Mouse (Mus musculus) hindbrain, embryonic 15.5 days (tissue): Measurements from ENCODE around the gene Itprip. TPM values are rescaled to one million over a fixed set of nuclear protein-coding genes. Genes with fewer than 3 reads are reported as not detected.
"Not testable (repeated sequence)": the region's sequence is repeated elsewhere in the genome, so short reads cannot be mapped to it uniquely, and the experiment has no call there.

ENCODE experiments used
- ATAC-seq: fragments of 200-750 bp; cut with Nextera tagmentation; 2 replicates; pipeline ENCODE4 v1.8.0; 2017; ENCODE audit warnings: low read depth, moderate number of reproducible peaks, moderate TSS enrichment; ENCODE audit not compliant: low FRiP score
- H3K27ac ChIP-seq: fragments of 300-500 bp; sonication (generic); replicated peaks from 2 replicates; pipeline ENCODE4 v1.5.1; 2015; ENCODE audit warnings: mild to moderate bottlenecking, inconsistent platforms
- H3K27me3 ChIP-seq: fragments of 300-500 bp; sonication (generic); 2 replicates; pipeline ENCODE4 v1.6.1; 2015; ENCODE audit warnings: control low read depth, inconsistent platforms
- H3K36me3 ChIP-seq: fragments of 300-500 bp; sonication (generic); 2 replicates; pipeline ENCODE4 v1.6.1; 2015; ENCODE audit warnings: control low read depth, inconsistent platforms
- H3K4me1 ChIP-seq: fragments of 300-500 bp; sonication (generic); replicated peaks from 2 replicates; pipeline ENCODE4 v1.6.1; 2015; ENCODE audit warnings: control low read depth, inconsistent platforms
- H3K4me2 ChIP-seq: fragments of 300-500 bp; sonication (generic); 2 replicates; pipeline ENCODE4 v1.6.1; 2015; ENCODE audit warnings: moderate library complexity, mild to moderate bottlenecking, inconsistent platforms
- H3K4me3 ChIP-seq: fragments of 300-500 bp; sonication (generic); 2 replicates; pipeline ENCODE4 v1.5.1; 2015; ENCODE audit warnings: mild to moderate bottlenecking, inconsistent platforms
- H3K9ac ChIP-seq: fragments of 300-500 bp; sonication (generic); 2 replicates; pipeline ENCODE4 v1.6.1; 2015; ENCODE audit warnings: inconsistent platforms
- H3K9me3 ChIP-seq: fragments of 300-500 bp; sonication (generic); 2 replicates; pipeline ENCODE4 v1.6.1; 2016; ENCODE audit warnings: control low read depth, inconsistent platforms
- WGBS: fragments of 180-500 bp; shearing (Covaris S2); methylation state at CpG from one replicate; pipeline ENCODE4 v1.1.7; 2015; 5-methylcytosine and 5-hydroxymethylcytosine counted together
- microRNA-seq: library from miRNA; unstranded; fragments of <30 nt; microRNA quantifications from one replicate; pipeline ENCODE4, GENCODE M21; 2016
- polyA plus RNA-seq: library from polyadenylated mRNA; unstranded; fragments of >200 nt; fragmentation: Nextera tagmentation; extraction: Ambion mirVana; gene quantifications from 2 replicates; pipeline ENCODE4 v1.2.1, GENCODE M21; 2015

The Itprip gene
- polyA plus RNA-seq, 1 experiment from 2014 or later, result 6.3 TPM

DNA sequence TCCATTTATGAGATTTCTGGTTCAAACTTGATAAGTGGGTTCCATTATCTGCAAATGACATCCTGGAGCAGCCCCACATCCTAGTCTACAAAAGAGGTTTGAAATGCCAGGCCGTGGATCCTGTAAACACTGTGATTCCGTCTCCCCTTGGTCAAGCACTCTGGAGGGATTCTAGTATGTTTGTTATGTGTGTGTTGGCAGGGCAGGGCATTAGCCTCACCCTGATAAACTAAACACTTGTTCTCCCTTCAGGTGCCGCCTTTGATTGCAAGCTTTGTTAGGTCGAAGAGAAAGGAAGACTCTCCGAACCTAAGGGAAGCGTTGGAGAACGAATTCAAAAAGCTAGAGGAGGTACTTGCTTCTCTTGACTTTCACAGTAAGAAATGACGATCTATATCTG, 59.9 kb downstream of the Itprip start:
- 94% methylated on average over 8 of the region's 8 CpGs for WGBS
- ATAC-seq, result no peak
- H3K36me3 ChIP-seq, result peaks cover 19% of the 10 kb centered on the region; the same call in 1 of the 2 replicates
- no peak overlapping the region for H3K9ac ChIP-seq
- H3K4me3 ChIP-seq, result no peak overlapping the region
- H3K9me3 ChIP-seq, result no peaks in the 10 kb centered on the region
- no peak overlapping the region for H3K27ac ChIP-seq
- H3K4me1 ChIP-seq, result peaks cover 13% of the 10 kb centered on the region; the same call in 1 of the 2 replicates
- no peak overlapping the region for H3K4me2 ChIP-seq
- H3K27me3 ChIP-seq, result no peaks in the 10 kb centered on the region

- no peak overlapping the region for H3K27ac ChIP-seq
- H3K4me2 ChIP-seq, result no peak overlapping the region
- no peaks in the 10 kb centered on the region for H3K9me3 ChIP-seq
- no peak overlapping the region for H3K4me3 ChIP-seq
- no peak for ATAC-seq
- H3K36me3 ChIP-seq, result 0 out of 2 replicates have a peak, but pooled peaks cover 14% of the 10 kb centered on the region
- 75% methylated on average over 18 of the region's 18 CpGs for WGBS
- peaks cover 19% of the 10 kb centered on the region for H3K4me1 ChIP-seq
- H3K27me3 ChIP-seq, result no peaks in the 10 kb centered on the region
- no peak overlapping the region for H3K9ac ChIP-seq
Measured at GRCm38 (mm10) chr19:47857957-47858942, 60.8 kb downstream of the Itprip start.

GRCm38 (mm10) chr19:47854796-47855783, 64.0 kb downstream of the Itprip start, which contains the start of gene Gsto1:
TSS of gene Gsto1 (plus strand) at chr19:47854970.
- H3K27me3 ChIP-seq, result no peaks in the 10 kb centered on the region
- peaks cover 19% of the 10 kb centered on the region for H3K4me1 ChIP-seq
- H3K4me3 ChIP-seq, result peak within 1 kb of the TSS; percentile 57
- WGBS, result under 1% methylated on average over 59 of the region's 60 CpGs
- no peaks in the 10 kb centered on the region for H3K9me3 ChIP-seq
- peak within 1 kb of the TSS; percentile 86 for H3K4me2 ChIP-seq
- peak; percentile 96 for ATAC-seq
- peak within 1 kb of the TSS; percentile 54 for H3K27ac ChIP-seq
- H3K36me3 ChIP-seq, result 0 out of 2 replicates have a peak, but pooled peaks cover 10% of the 10 kb centered on the region
- H3K9ac ChIP-seq, result peak within 1 kb of the TSS; percentile 78

GRCm38 (mm10) chr19:47853951-47854795, 64.9 kb downstream of the Itprip start:
- Histone ChIP-seq H3K4me3 (peak overlapping the region; percentile 57), H3K27me3 (no peaks in the 10 kb centered on the region), H3K9ac (peak overlapping the region; percentile 78), H3K27ac (peak overlapping the region; percentile 54), H3K4me1 (peaks cover 19% of the 10 kb centered on the region), H3K4me2 (peak overlapping the region; percentile 86), H3K36me3 (0 out of 2 replicates have a peak, but pooled peaks cover 1% of the 10 kb centered on the region), H3K9me3 (no peaks in the 10 kb centered on the region)
- peak; percentile 82 for ATAC-seq
- WGBS, result 21% methylated on average over 13 of the region's 13 CpGs

DNA sequence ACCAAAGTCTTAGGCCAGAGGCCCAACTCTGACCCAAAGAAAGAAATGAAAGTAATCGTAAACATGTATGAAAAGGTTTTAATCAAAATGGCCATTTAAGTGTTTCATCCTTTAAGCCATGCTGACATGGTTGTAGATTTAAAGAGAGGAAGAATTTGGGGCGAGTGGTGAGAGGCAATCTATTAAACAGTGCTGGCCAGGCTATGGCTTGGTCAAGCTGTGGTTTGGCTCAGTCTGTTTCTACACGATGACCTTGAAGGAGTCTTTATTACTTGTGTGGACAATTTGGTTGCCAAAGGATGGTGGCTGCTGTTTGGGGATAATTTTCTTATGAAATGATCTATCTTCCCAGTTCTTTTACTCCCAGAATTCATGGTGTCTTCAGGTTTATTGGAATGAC, 66.0 kb downstream of the Itprip start:
- ATAC-seq, result no peak
- H3K4me3 ChIP-seq, result no peak overlapping the region
- H3K4me1 ChIP-seq, result peaks cover 19% of the 10 kb centered on the region
- no peak overlapping the region for H3K9ac ChIP-seq
- 95% methylated on average over 3 of the region's 3 CpGs for WGBS
- H3K27me3 ChIP-seq, result no peaks in the 10 kb centered on the region
- no peaks in the 10 kb centered on the region for H3K36me3 ChIP-seq
- H3K9me3 ChIP-seq, result no peaks in the 10 kb centered on the region
- no peak overlapping the region for H3K4me2 ChIP-seq
- H3K27ac ChIP-seq, result no peak overlapping the region

DNA sequence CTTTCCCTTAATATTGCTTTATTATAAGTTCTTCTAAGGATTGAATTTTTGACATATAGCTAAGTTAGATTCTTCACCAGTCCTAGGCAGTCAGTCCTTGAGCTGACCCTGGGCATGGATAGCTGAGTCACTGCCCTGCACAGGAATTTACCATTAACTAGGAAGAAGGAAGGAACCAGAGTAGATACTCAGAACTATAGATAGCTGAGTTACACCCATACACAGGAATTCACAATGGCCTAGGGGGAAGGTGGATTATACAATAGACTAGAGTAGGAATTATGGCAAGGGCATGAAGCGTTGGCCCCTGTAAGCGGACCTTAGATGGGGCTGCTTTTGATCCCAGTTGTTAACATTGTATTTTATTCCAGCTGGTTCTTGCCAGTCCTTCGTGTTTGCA, 67.0 kb downstream of the Itprip start:
- not testable (repeated sequence) for H3K27ac ChIP-seq, H3K9ac ChIP-seq
- WGBS, result 87% methylated on average over 3 of the region's 3 CpGs

GRCm38 (mm10) chr19:47849735-47850134, 69.4 kb downstream of the Itprip start:
- no peak overlapping the region for H3K27ac ChIP-seq
- WGBS, result 69% methylated on average over 3 of the region's 3 CpGs
- H3K9ac ChIP-seq, result no peak overlapping the region
- ATAC-seq, result no peak
- H3K4me1 ChIP-seq, result peaks cover 11% of the 10 kb centered on the region
- H3K27me3 ChIP-seq, result no peaks in the 10 kb centered on the region
- H3K9me3 ChIP-seq, result no peaks in the 10 kb centered on the region
- H3K4me2 ChIP-seq, result no peak overlapping the region
- H3K4me3 ChIP-seq, result no peak overlapping the region
- H3K36me3 ChIP-seq, result no peaks in the 10 kb centered on the region

More for the DNA sequence above, 67.0 kb downstream of the Itprip start:
- H3K27me3 ChIP-seq, H3K4me3 ChIP-seq, ATAC-seq, H3K4me2 ChIP-seq, H3K9me3 ChIP-seq, H3K36me3 ChIP-seq: not testable (repeated sequence)
- H3K4me1 ChIP-seq, result peaks cover 19% of the 10 kb centered on the region

Small RNA genes within 50 kb of the gene (microRNA-seq; reads per million reads assigned to microRNA genes)
- not detected for gene Gm22240

Other genes starting within 250 kb of the Itprip start
- 0.13 and 0.24 TPM in 2 replicates for gene Col17a1, start 227.2 kb downstream of the Itprip start, polyA plus RNA-seq
- 153 and 157 TPM in 2 replicates for gene Sfr1, start 187.6 kb downstream of the Itprip start, polyA plus RNA-seq
- 130 and 138 TPM in 2 replicates for gene Gsto1, start 64.3 kb downstream of the Itprip start, polyA plus RNA-seq
- 1.2 TPM in 2 replicates for gene Gsto2, start 53.8 kb downstream of the Itprip start, polyA plus RNA-seq
- gene Cfap43, start within 50 bp of the Itprip start, polyA plus RNA-seq, result 1.5 and 2.3 TPM in 2 replicates
- gene Cfap58, start 18.4 kb upstream of the Itprip start, polyA plus RNA-seq, result 0.63 and 0.95 TPM in 2 replicates